Mouse (Mus musculus) CD8-positive naive resting alpha-beta T cell, adult 2 months (primary cell): ENCODE results near the gene Theg.

Source experiments
- DNase-seq, 2 experiments: peaks; one replicate each; pipeline ENCODE4 v3.0.0; 2022; ENCODE audit warnings: low read depth in 2 of 2, low spot score in 2 of 2

Theg gene

DNA sequence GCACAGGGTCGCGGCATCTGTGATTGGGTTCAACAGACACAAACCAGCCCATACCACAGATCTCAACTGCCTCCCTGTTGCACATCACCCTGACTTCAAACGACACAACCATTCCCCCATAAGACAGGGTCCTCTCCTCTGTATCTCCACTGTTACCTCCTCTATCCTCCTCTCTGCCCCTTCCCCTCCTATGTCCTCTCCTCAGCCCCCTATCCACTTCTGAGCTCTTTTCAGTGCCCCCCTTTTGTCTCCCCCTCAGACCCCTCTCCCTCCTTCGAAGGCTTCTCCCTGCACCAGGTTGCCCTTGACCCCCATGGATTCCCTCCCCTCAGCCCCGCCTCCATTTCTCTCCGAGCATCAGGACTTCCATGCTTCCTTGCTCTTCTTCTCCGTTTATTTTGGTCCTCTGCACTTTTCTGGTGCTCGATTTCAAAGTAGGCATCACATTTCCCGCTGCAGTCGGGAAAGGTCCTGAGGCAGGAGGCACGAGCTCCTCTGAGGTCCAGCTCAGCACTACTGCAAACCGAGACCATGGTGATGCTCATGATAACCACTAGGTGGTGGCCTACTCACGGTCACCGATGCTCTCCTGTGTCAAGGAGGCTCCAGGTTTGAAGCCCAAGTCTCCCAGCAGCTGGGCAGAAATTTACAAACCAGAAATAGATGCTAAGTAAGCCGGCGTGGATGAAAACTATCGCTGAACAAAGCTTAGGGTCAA lies 7.9 kb upstream of the Theg start:
- DNase-seq, result peak in 1 of 2 experiments; percentile 8

- DNase-seq, result no peak
These were observed 7.0 kb upstream of the Theg start for GRCm38 (mm10) chr10:79594111-79594510.

- DNase-seq, result no peak
These were observed 3.6 kb upstream of the Theg start for GRCm38 (mm10) chr10:79590702-79591101.

DNA sequence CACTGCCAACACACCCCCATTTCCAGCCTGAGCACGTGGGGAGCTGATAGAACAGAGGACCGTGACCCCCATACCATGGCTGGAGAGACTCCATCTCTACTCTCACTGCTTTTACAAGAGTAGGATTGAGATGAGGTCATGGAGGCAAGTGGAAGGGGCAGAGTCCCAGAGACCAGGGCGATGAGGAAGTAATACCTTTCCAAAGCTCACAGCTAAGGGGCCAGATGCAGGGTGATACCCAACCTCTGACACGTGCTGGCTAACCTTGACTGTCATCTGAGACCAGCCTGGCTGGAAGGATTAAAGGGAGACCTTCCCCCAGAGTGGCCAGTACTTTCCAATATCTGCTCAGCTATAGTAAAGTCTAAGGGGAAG lies 608 bp upstream of the Theg start:
- DNase-seq, result no peak

- no peak for DNase-seq
These were observed 888 bp downstream of the Theg start for GRCm38 (mm10) chr10:79586243-79586642.

GRCm38 (mm10) chr10:79585723-79586122 lies 1.4 kb downstream of the Theg start:
- no peak for DNase-seq

DNA sequence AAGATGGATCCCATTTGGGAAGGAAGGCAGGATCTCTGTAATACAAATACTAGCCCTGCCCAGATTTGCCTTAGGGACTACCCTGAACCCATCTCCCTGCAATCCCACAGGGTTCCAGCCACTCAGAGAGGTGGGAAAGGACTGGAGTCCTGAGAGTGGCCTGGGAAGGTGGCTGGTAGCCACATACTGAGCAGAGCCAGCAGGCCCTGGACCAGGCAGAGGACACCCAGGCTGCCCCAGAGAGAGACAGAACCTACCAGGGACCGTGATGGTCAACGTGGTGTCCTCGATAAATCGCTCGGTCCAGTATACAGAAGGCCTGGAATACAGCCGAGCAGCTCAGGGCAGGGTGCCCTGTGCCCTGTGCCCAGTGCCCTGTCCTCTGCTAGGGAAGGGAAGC lies 2.0 kb downstream of the Theg start:
- DNase-seq, result no peak

DNA sequence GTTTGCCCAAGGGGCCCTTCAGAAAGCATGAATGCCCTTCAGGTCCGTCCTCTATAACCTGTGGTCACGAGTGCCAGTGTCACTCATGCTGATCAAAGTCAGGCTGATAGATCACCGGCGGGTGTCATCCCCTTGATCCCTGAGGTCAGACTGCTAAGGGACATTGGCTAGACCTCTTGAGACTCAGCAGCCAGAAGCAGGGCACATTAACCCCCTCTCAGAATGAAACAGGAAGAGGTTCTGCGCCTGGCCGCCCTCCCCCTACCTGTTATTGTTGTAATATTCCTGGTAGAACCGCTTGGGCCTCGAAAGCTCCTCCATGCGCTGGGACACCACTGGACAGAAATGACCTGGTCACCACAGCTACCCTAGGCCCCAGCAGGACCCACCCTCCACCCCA lies 2.7 kb downstream of the Theg start:
- DNase-seq, result no peak

- DNase-seq, result no peak
These were observed 3.1 kb downstream of the Theg start for GRCm38 (mm10) chr10:79584021-79584420.

DNA sequence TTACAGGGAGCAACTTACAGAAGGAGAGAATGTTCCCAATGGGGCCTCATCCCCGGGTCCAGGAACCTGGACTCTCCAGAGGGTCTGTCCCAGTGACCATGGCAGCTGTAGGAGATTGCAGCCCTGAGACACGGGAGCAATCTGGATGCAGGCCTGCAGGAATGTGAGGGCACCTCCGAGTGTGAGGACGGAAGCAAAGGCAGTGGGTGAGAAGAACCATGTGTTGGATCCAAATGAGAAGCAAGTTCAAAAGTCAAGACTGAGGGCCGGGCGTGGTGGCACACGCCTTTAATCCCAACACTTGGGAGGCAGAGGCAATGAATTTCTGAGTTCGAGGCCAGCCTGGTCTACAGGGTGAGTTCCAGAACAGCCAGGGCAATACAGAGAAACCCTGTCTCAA lies 5.6 kb downstream of the Theg start:
- DNase-seq, result no peak

DNA sequence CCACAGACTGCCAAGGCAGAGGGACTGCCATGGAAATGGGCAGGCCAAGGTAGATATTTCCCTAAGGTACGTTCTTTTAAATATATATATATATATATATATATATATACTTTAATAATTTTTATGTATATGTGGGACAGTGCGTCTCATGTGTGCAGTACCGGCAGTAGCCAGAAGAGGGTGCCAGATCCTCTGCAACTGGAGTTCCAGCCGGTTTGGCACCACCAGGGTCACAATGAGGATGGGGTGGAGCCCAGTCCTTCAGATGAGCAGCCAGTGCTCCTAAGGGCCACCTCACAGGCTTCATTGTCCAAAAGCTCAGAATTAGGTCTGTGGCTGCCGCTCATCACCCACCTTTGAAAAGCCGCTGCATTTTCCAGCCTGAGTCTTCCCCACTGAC lies 6.3 kb downstream of the Theg start:
- peak; percentile 6 to 27 for DNase-seq

DNA sequence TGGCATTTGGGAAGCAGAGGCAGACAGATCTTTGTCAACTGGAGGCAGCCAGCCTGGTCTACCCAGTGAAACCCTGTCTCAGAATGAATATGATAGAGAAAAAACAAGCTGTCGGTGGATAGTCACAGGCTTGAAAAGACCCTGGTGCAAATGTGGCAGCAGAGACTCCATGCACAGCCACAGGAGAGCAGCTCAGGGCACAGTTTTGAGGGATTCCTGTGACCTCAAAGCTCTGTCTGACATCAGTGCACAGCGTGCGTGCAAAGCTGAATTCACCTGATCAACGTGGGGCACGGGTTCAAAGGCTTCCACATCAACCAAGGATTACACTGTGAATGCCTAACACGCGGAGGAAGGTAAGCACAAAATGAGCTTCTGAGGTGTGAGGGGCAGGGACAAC lies 6.8 kb downstream of the Theg start:
- no peak for DNase-seq

GRCm38 (mm10) chr10:79579781-79580180 lies 7.3 kb downstream of the Theg start:
- no peak for DNase-seq

GRCm38 (mm10) chr10:79578891-79579290 lies 8.2 kb downstream of the Theg start:
- DNase-seq, result no peak

DNA sequence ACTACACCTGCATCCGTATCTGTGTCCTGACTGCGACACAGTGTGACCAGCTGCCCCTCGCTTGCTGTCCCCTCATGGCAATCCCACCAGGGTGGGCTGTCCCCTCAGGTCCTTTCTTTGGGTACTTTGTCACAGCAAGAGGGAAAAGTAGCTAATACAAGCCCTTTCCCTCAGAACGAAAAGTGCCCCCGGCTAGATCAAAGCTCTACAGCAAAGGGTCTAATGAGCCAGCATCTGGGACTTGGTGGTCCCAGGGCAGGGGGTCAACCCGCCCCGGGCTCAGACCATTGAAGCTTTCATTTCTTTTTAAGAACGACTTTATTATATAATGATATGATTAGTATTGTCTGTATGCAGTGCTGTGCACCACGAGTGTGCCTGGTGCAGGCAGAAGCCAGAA lies 8.9 kb downstream of the Theg start:
- no peak for DNase-seq

GRCm38 (mm10) chr10:79577376-79577775 lies 9.8 kb downstream of the Theg start:
- DNase-seq, result no peak

- DNase-seq, result no peak
These were observed 11.4 kb downstream of the Theg start for GRCm38 (mm10) chr10:79575754-79576153.

GRCm38 (mm10) chr10:79574796-79575195 lies 12.3 kb downstream of the Theg start:
- DNase-seq, result no peak

DNA sequence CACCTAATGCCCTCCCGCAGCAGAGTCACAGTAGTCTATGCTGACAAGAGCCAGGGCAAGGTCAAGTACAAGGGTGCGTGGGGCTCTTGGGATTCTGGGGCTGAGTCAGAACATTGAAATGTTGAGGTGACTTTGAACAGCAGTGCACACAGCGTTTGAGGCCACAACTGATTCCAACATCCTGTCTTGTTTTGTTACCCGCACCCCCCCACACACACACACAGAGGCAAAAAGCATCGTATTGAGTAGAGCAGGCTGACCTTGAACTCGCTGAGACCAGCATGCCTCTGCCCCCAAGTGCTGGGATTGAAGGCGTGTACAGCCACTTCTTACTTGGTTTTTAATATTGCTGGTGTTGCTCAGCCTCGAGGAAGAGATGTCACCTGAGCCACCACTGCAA lies 12.8 kb downstream of the Theg start:
- DNase-seq, result no peak

- DNase-seq, result no peak
These were observed 13.5 kb downstream of the Theg start for GRCm38 (mm10) chr10:79573611-79574010.

- no peak for DNase-seq
These were observed 15.8 kb downstream of the Theg start for GRCm38 (mm10) chr10:79571314-79571713.

GRCm38 (mm10) chr10:79569921-79570320 lies 17.2 kb downstream of the Theg start:
- no peak for DNase-seq

DNA sequence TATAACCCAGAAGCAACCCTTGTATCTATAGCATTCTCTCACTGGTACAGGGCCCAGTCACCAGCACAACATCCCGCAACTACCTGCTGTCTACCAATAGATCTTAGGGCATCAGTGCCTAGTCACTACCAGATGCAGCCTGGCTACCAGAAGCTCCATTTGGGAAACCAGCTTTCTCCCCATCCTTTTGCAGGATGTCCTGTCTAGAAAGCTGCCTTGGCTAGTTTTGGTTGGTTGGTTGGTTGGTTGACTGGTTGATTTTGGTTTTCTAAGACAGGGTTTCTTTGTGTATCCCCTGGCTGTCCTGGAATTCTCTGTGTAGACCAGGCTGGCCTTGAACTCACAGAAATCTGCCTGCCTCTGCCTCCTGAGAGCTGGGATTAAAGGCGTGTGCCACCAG lies 27.4 kb downstream of the Theg start:
- no peak for DNase-seq

DNA sequence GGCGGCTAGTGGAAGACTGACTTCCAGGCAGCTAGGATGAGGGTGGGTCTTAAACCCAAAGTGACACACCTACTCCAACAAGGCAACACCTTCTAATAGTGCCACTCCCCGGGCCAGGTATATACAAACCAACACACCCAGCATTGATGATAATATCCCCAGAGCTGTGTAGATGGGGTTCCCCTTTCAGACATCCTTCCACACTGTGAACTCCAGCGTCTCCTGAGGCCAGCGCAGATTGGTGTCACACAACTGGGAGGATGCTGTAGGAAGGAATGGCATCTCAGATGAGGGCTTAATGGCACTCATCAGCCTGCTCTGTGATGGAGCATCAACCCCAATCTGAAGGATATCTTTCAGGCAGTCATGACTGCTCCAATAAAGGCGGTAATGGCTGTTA lies 29.6 kb downstream of the Theg start:
- DNase-seq, result no peak
